Mouse (Mus musculus): ENCODE data around the gene Mdh2. TPM values are rescaled to one million over a fixed set of nuclear protein-coding genes. Genes with fewer than 3 reads are reported as not detected.

The Mdh2 gene
- polyA plus RNA-seq, 1 experiment from 2014 or later = 594 TPM

DNA sequence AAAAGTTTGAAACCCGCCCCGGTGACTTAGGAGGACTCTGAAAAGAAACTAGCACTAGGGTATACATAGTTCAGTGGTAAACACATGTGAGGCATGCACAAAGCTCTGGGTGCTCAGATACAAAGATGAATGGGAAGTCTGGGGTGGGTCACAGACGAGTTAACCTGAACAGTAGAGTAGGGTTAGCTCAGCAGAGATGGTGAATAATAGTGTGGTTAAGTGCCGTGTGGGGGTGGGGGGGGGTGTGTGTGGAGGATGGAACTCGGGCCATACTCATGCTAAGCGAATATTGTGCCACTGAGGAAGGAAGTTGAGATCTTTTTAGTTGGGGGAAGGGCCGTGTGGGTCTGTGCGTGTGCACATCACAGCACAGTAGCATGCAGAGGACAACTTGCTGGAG, 2.1 kb downstream of the Mdh2 start:
- Histone ChIP-seq H3K27ac (no peak overlapping the region), H3K9me3 (no peaks in the 10 kb centered on the region), H3K4me2 (0 out of 2 replicates have a peak overlapping the region, but pooled peaks have one; percentile 17), H3K4me3 (no peak overlapping the region; the same call in 1 of the 2 replicates), H3K36me3 (peaks cover 39% of the 10 kb centered on the region), H3K27me3 (no peaks in the 10 kb centered on the region), H3K4me1 (replicated peaks) (peaks cover 33% of the 10 kb centered on the region), H3K9ac (peak overlapping the region; percentile 98)
- WGBS = 78% methylated on average over 8 of the region's 8 CpGs
- no peak for ATAC-seq (ENCODE audit: low FRiP score)

DNA sequence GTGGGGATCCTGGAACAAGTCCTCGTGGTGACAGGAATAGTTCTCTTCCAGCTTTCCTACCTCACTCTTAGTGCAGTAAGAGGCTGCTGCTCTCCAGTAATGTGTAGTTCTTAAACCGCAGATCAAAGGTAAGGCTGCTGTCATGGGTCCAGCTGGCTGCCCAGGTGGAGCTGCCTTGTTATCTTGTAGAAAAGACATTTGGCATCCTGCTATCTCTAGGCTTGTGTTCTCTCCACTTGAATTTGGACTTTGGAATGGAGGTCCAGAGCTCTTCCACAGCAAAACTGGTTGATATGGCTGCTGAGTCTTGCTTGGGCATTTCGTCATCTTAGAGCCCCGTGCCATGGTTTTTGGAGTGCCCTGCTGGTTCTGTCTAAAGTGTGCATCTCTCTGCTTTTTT, 4.6 kb downstream of the Mdh2 start:
- peaks cover 64% of the 10 kb centered on the region for H3K36me3 ChIP-seq
- no peaks in the 10 kb centered on the region for H3K9me3 ChIP-seq
- H3K4me3 ChIP-seq = no peak overlapping the region
- WGBS = 100% methylated on average over 4 of the region's 4 CpGs
- H3K27me3 ChIP-seq = no peaks in the 10 kb centered on the region
- H3K4me1 ChIP-seq (replicated peaks) = peaks cover 23% of the 10 kb centered on the region
- H3K27ac ChIP-seq = no peak overlapping the region
- no peak overlapping the region for H3K4me2 ChIP-seq
- H3K9ac ChIP-seq = no peak overlapping the region
- no peak for ATAC-seq (ENCODE audit: low FRiP score)

- peak overlapping the region; percentile 40 for H3K4me2 ChIP-seq
- no peaks in the 10 kb centered on the region for H3K9me3 ChIP-seq
- ATAC-seq (ENCODE audit: low FRiP score) = peak; percentile 91
- H3K27me3 ChIP-seq = no peaks in the 10 kb centered on the region
- H3K9ac ChIP-seq = peak overlapping the region; percentile 58
- H3K27ac ChIP-seq = peak overlapping the region; percentile 91
- peaks cover 31% of the 10 kb centered on the region for H3K36me3 ChIP-seq
- H3K4me3 ChIP-seq = peak overlapping the region; percentile 23; the same call in 1 of the 2 replicates
- 6% methylated on average over 20 of the region's 20 CpGs for WGBS
- H3K4me1 ChIP-seq (replicated peaks) = peaks cover 13% of the 10 kb centered on the region
Observed at GRCm38 (mm10) chr5:135793996-135794858, 15.9 kb downstream of the Mdh2 start.

- WGBS = 15% methylated on average over 5 of the region's 5 CpGs
- H3K4me3 ChIP-seq = 0 out of 2 replicates have a peak overlapping the region, but pooled peaks have one; percentile 23
Observed at GRCm38 (mm10) chr5:135794859-135795181, 16.5 kb downstream of the Mdh2 start.

DNA sequence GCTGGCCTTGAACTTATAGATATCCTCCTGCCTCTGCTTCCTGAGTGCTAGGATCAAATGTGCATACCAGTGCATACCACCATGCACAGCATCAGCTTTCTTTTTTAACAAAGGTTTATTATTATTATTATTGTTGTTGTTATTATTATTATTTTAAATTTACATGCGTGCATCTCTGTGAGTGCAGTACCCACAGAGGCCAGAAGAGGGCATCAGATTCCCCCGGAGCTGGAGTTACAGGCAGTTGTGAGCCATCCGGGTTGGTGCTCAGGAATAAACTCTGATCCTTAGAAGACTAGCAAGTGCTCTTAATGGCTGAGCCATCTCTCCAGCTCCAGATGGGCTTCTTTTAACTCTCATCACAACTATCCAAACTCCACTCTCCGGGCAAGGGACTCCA, 21.5 kb downstream of the Mdh2 start:
- Histone ChIP-seq H3K9me3 (no peaks in the 10 kb centered on the region), H3K4me1 (replicated peaks) (peaks cover 38% of the 10 kb centered on the region), H3K4me2 (no peak overlapping the region), H3K36me3 (no peaks in the 10 kb centered on the region), H3K4me3 (no peak overlapping the region), H3K9ac (no peak overlapping the region), H3K27me3 (no peaks in the 10 kb centered on the region), H3K27ac (peak overlapping the region; percentile 84)
- ATAC-seq (ENCODE audit: low FRiP score) = no peak
- 39% methylated on average over 4 of the region's 4 CpGs for WGBS

More at GRCm38 (mm10) chr5:135794859-135795181, 16.5 kb downstream of the Mdh2 start:
- H3K4me1 ChIP-seq (replicated peaks) = peaks cover 13% of the 10 kb centered on the region
- H3K4me2 ChIP-seq = peak overlapping the region; percentile 40
- H3K27ac ChIP-seq = peak overlapping the region; percentile 91
- peaks cover 25% of the 10 kb centered on the region for H3K36me3 ChIP-seq
- peak overlapping the region; percentile 58 for H3K9ac ChIP-seq
- H3K9me3 ChIP-seq = no peaks in the 10 kb centered on the region
- peak; percentile 68; the same call in 1 of the 2 replicates for ATAC-seq (ENCODE audit: low FRiP score)
- H3K27me3 ChIP-seq = no peaks in the 10 kb centered on the region

DNA sequence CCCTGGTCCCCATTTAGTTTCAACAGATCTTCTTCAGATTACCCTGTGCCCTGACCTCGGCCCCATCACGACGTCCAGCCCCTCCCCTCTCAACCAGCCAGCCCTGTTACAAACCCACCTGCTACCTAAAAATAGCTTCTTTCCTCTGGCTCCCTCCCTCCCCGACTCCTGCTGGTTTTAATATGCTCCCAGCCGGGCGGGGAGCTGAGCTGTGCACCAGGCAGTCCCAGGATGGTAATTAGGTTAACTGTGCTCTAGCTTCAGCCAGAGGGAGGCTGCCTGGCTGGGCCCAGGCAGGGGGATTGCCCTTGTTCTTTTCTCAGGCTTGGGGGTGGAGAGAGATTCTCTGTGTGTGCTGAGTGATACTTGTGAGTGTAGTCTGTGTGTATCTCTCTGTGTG, 22.6 kb downstream of the Mdh2 start:
- no peak overlapping the region for H3K4me3 ChIP-seq
- peak; percentile 70 for ATAC-seq (ENCODE audit: low FRiP score)
- H3K36me3 ChIP-seq = no peaks in the 10 kb centered on the region
- peak overlapping the region; percentile 84 for H3K27ac ChIP-seq
- H3K9ac ChIP-seq = peak overlapping the region; percentile 49; the same call in 1 of the 2 replicates
- H3K4me1 ChIP-seq (replicated peaks) = peaks cover 39% of the 10 kb centered on the region
- H3K4me2 ChIP-seq = 0 out of 2 replicates have a peak overlapping the region, but pooled peaks have one; percentile 4
- no peaks in the 10 kb centered on the region for H3K27me3 ChIP-seq
- H3K9me3 ChIP-seq = no peaks in the 10 kb centered on the region
- whole genome bisulfite sequencing = 0% methylated on average over 6 of the region's 6 CpGs

DNA sequence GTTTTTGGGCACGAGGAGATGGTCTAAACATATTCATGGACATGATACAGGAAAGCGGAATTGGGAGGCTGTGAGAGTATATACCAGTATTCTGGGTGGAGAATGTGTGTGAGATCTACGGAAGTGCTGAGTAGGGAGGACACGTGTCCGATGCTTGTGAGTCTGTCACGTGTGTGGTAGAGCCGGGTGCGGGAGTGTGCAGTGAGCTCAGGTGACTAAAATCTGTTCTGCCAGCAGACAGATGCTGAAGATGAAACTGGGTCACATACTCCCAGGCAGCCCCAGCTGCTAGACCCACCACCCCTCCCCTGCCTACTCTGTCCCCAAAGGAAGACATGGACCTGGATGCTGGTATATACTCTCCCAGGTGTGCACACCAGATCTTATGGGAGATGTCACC, 24.4 kb downstream of the Mdh2 start:
- Histone ChIP-seq H3K9ac (no peak overlapping the region), H3K27me3 (no peaks in the 10 kb centered on the region), H3K9me3 (no peaks in the 10 kb centered on the region), H3K36me3 (no peaks in the 10 kb centered on the region), H3K27ac (no peak overlapping the region; the same call in 1 of the 2 replicates), H3K4me2 (no peak overlapping the region), H3K4me3 (no peak overlapping the region), H3K4me1 (replicated peaks) (peaks cover 45% of the 10 kb centered on the region)
- 81% methylated on average over 8 of the region's 8 CpGs for WGBS
- ATAC-seq (ENCODE audit: low FRiP score) = no peak

DNA sequence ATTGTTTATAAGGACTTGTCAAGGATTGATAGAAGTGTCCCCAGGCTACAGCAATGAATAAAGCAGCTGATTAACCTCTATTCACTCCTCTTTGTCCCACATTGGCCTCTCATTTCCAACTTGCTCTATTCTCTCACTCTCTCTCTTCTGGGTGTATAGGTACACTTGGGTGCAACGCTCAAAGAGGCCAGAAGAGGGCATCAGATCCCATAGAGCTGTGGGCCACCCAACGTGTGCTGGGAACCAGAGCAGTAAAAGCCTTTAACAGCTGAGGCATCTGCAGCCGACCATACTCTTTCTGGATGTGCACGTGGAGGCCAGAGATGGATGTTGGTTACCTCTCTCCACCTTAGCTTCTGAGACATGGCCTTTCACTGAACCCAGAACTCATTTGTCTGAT, 24.9 kb downstream of the Mdh2 start:
- Histone ChIP-seq H3K27me3 (no peaks in the 10 kb centered on the region), H3K27ac (no peak overlapping the region; the same call in 1 of the 2 replicates), H3K4me1 (replicated peaks) (peaks cover 50% of the 10 kb centered on the region), H3K4me2 (no peak overlapping the region), H3K9me3 (no peaks in the 10 kb centered on the region), H3K4me3 (no peak overlapping the region), H3K36me3 (no peaks in the 10 kb centered on the region), H3K9ac (no peak overlapping the region)
- 68% methylated on average over 4 of the region's 4 CpGs for whole genome bisulfite sequencing
- no peak for ATAC-seq (ENCODE audit: low FRiP score)

DNA sequence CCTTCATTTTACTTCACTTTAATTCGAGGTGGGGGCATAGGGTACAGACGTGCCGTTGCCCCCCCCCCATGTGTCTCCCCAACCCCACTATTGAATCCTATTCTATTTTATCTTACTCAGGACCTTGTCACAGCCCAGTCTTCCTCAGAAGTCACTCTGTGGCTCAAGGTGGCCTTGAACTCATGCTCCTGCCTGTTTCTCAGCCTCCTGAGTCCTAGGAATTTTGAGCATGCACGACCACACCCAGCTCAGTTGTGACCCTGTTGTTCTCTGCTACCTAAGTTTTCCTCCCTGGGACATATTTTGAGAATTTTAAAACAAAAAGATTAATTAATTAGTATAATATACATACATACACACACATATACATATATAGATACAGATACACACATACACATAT, 25.4 kb downstream of the Mdh2 start:
- Histone ChIP-seq H3K27ac (no peak overlapping the region), H3K36me3 (no peaks in the 10 kb centered on the region), H3K4me1 (replicated peaks) (peaks cover 55% of the 10 kb centered on the region), H3K9me3 (no peaks in the 10 kb centered on the region), H3K9ac (no peak overlapping the region), H3K27me3 (no peaks in the 10 kb centered on the region), H3K4me2 (no peak overlapping the region), H3K4me3 (no peak overlapping the region)
- ATAC-seq (ENCODE audit: low FRiP score) = no peak
- WGBS = 88% methylated on average over 4 of the region's 4 CpGs

DNA sequence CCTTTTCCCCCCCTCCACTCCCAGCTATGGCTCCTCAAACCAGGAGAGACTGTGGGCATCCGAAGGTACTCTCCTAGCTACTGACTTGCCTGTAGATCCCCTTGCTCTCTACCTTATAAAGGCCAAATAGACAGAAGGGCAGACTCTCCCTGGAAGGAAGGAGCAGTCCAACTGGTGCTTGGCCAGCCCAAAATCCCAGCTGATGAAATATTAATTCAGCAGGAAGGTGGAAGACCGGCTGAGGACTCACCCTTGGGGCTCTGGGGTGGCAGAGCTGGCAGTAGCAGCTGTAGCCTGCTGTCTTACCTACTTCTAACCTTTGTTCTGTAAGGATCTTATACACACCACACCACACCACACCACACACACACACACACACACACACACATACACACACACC, 26.5 kb downstream of the Mdh2 start:
- H3K9me3 ChIP-seq = no peaks in the 10 kb centered on the region
- H3K4me3 ChIP-seq = no peak overlapping the region
- peaks cover 64% of the 10 kb centered on the region for H3K4me1 ChIP-seq (replicated peaks)
- no peaks in the 10 kb centered on the region for H3K27me3 ChIP-seq
- H3K36me3 ChIP-seq = peaks cover 7% of the 10 kb centered on the region
- H3K27ac ChIP-seq = peak overlapping the region; percentile 48
- peak overlapping the region; percentile 29; the same call in 1 of the 2 replicates for H3K9ac ChIP-seq
- ATAC-seq (ENCODE audit: low FRiP score) = no peak
- WGBS = 45% methylated on average over 2 of the region's 2 CpGs
- H3K4me2 ChIP-seq = no peak overlapping the region

- Histone ChIP-seq H3K4me2 (peak within 1 kb of the TSS; percentile 93), H3K27ac (peak within 1 kb of the TSS; percentile 84), H3K9me3 (no peaks in the 10 kb centered on the region), H3K36me3 (peaks cover 7% of the 10 kb centered on the region), H3K9ac (peak within 1 kb of the TSS; percentile 97), H3K4me1 (replicated peaks) (peaks cover 52% of the 10 kb centered on the region), H3K27me3 (no peaks in the 10 kb centered on the region), H3K4me3 (peak within 1 kb of the TSS; percentile 71)
- 3% methylated on average over 29 of the region's 29 CpGs for WGBS
- ATAC-seq (ENCODE audit: low FRiP score) = peak; percentile 49
Observed at GRCm38 (mm10) chr5:135806555-135807262, 28.4 kb downstream of the Mdh2 start, which contains the start of gene Srrm3. Gene Srrm3, plus strand, starts transcription at chr5:135806890.

- ATAC-seq (ENCODE audit: low FRiP score) = peak; percentile 50; the same call in 1 of the 2 replicates
- Histone ChIP-seq H3K4me3 (peak overlapping the region; percentile 71), H3K27ac (peak overlapping the region; percentile 84), H3K36me3 (peaks cover 7% of the 10 kb centered on the region), H3K4me2 (peak overlapping the region; percentile 93), H3K4me1 (replicated peaks) (peaks cover 47% of the 10 kb centered on the region), H3K9me3 (no peaks in the 10 kb centered on the region), H3K27me3 (no peaks in the 10 kb centered on the region), H3K9ac (peak overlapping the region; percentile 97)
- 41% methylated on average over 3 of the region's 3 CpGs for WGBS
Observed at GRCm38 (mm10) chr5:135807263-135807637, 29.0 kb downstream of the Mdh2 start.

All from hindbrain, embryonic 13.5 days (tissue).